Mouse (Mus musculus) retina, postnatal 7 days (tissue): ENCODE results near the gene Hoxc10.
A peak's percentile ranks its signal among the peaks of the same experiment; 100 is the strongest.

Experiments used
- DNase-seq: peaks from one replicate; pipeline ENCODE4 v3.0.0-alpha.2; 2012; ENCODE audit warnings: low read depth, low spot score

The Hoxc10 gene

GRCm38 (mm10) chr15:102945185-102946077, 21.2 kb upstream of the Hoxc10 start:
- no peak for DNase-seq

DNA sequence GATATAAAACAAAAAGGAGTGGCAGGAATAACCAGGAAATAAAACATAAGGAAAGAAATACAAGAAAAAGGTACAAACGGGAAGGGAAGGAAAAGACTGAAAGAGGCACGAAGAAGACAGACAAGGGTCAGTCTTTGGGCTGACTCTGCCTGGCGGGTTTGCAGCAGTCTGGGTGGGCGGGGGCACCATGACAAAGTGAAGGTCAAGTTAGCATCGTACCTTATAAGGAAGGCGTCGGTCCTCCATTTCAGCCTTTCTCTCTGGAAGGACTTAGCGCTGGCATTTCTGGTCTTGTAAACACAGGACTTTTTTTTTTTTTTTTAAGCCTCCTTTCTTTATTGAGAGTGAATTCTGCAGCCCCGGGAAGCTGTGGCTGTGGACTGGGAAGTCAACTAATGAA, 19.3 kb upstream of the Hoxc10 start:
- DNase-seq = no peak

GRCm38 (mm10) chr15:102948842-102949241, 17.8 kb upstream of the Hoxc10 start:
- DNase-seq = no peak

DNA sequence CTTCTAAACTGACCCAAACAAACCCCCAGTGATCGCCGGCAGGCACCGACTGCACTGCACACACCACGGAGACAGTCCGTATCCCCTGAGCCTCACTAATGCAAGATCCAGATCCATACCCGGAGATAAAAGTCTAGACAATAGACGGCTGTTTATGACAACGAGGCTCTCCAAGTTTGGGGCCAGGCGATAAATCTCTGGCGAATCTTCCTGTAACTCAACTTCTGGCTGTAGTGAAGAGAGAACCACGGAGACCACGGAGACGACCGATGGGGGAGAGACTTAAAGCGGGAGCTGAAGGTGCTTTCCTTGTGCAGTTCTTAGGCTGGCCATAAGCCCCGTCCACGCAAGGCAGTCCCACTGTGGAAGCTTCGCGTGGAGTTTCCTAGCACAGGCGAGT, 16.9 kb upstream of the Hoxc10 start:
- DNase-seq = no peak

DNA sequence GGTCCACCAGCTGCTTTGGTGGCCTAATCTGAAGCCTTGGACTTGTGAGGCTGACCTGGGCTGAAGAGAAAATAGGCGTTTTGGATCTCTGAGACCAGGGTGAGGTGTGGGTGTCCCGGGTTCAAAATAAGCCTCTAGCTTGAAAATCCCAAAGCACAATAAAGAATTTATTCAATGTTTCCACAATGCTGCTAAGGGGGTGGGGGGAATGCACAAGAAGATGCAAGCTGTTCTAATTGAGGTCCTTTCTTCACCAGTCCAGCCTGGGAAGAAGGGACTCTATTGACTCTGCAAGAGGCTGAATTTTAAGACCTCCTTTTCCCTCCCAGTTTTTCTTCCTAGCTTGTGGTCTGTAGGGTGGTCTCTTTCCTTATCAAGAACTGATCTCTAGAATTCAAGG, 15.7 kb upstream of the Hoxc10 start:
- no peak for DNase-seq

GRCm38 (mm10) chr15:102953561-102953960, 13.0 kb upstream of the Hoxc10 start:
- no peak for DNase-seq

GRCm38 (mm10) chr15:102954192-102955006, 12.2 kb upstream of the Hoxc10 start, which contains the start of gene Hoxc11:
Gene Hoxc11, plus strand, starts transcription at chr15:102954427.
- no peak for DNase-seq

GRCm38 (mm10) chr15:102955007-102955382, 11.6 kb upstream of the Hoxc10 start:
- no peak for DNase-seq

GRCm38 (mm10) chr15:102955833-102956640, 10.6 kb upstream of the Hoxc10 start:
- no peak for DNase-seq

- DNase-seq = no peak
These were observed 9.7 kb upstream of the Hoxc10 start for GRCm38 (mm10) chr15:102956906-102957305.

GRCm38 (mm10) chr15:102959663-102960191, 6.9 kb upstream of the Hoxc10 start:
- DNase-seq = no peak

- DNase-seq = no peak
These were observed 4.9 kb upstream of the Hoxc10 start for GRCm38 (mm10) chr15:102961728-102962127.

GRCm38 (mm10) chr15:102962492-102962891, 4.1 kb upstream of the Hoxc10 start:
- DNase-seq = no peak

DNA sequence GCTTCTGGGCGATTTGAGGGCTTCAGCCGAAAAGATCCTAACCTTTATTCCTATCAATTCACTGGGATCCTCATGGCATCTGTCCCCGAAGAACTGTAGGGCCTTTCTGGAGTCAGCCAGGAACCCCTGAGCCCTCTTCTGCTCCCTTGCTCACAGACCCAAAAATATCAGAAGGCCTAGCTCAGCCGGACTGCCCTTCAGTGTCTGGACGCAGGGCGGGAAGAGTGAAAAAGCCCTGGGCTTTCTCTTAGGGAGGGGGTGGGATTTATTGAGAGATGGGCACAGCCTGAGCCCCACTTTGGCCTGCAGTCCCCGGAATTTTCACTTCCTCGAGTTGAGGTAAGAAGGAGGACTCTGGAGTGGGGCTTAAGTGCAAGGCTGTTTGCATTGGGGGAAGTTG, 3.3 kb upstream of the Hoxc10 start:
- no peak for DNase-seq

GRCm38 (mm10) chr15:102963671-102964640, 2.6 kb upstream of the Hoxc10 start:
- no peak for DNase-seq

- DNase-seq = no peak
These were observed 1.3 kb upstream of the Hoxc10 start for GRCm38 (mm10) chr15:102965003-102965891.

GRCm38 (mm10) chr15:102965892-102966775, 462 bp upstream of the Hoxc10 start:
- peak; percentile 59 for DNase-seq

GRCm38 (mm10) chr15:102967312-102967510, 615 bp downstream of the Hoxc10 start, which contains the start of gene Hoxc5:
Gene Hoxc5, plus strand, starts transcription at chr15:102967443.
- no peak for DNase-seq
